Mouse (Mus musculus) C2C12 (cell line): ENCODE measurements around the gene Ecel1. TPM values are rescaled to one million over a fixed set of nuclear protein-coding genes. Genes with fewer than 3 reads are reported as not detected.

Source experiments
- H3K27me3 ChIP-seq: one replicate; pipeline ENCODE4 v1.6.1; 2011; ENCODE audit not compliant: control insufficient read depth, insufficient read depth, insufficient read length
- H3K36me3 ChIP-seq: one replicate; pipeline ENCODE4 v1.6.1; 2011; ENCODE audit not compliant: control insufficient read depth, insufficient read depth
- H3K4me3 ChIP-seq: one replicate; pipeline ENCODE4 v1.5.1; 2011; ENCODE audit warnings: mild to moderate bottlenecking, control low read depth; ENCODE audit not compliant: poor library complexity, insufficient read depth, severe bottlenecking
- H3K79me2 ChIP-seq: one replicate; pipeline ENCODE4 v1.6.1; 2011; ENCODE audit not compliant: control insufficient read depth, insufficient read depth
- H3K79me3 ChIP-seq: one replicate; pipeline ENCODE4 v1.6.1; 2011; ENCODE audit warnings: low read depth, control low read depth
- H3ac ChIP-seq: one replicate; pipeline ENCODE3; 2011; ENCODE audit warnings: low read depth; ENCODE audit not compliant: control insufficient read depth, insufficient read length
- CEBPB ChIP-seq: IDR thresholded peaks from one replicate; pipeline ENCODE4 v1.6.1; 2011; ENCODE audit warnings: low read depth, mild to moderate bottlenecking, control low read depth, moderate library complexity
- CTCF ChIP-seq: IDR thresholded peaks from one replicate; pipeline ENCODE4 v1.5.1; 2011; ENCODE audit not compliant: control insufficient read depth, insufficient read depth, insufficient read length
- FOSL1 ChIP-seq: IDR thresholded peaks from one replicate; pipeline ENCODE4 v1.8.0; 2011; ENCODE audit warnings: mild to moderate bottlenecking, low read length; ENCODE audit not compliant: poor library complexity, insufficient read depth, severe bottlenecking
- MAX ChIP-seq: IDR thresholded peaks from one replicate; pipeline ENCODE4 v1.6.1; 2011; ENCODE audit warnings: mild to moderate bottlenecking, control low read depth
- MYOD1 ChIP-seq: IDR thresholded peaks from one replicate; pipeline ENCODE4 v1.6.1; 2011; ENCODE audit warnings: low read depth; ENCODE audit not compliant: control insufficient read depth, insufficient read length
- MYOG ChIP-seq: IDR thresholded peaks from one replicate; pipeline ENCODE4 v1.6.1; 2011; ENCODE audit not compliant: control insufficient read depth, insufficient read length; ENCODE audit errors: extremely low read depth
- USF1 ChIP-seq: IDR thresholded peaks from one replicate; pipeline ENCODE4 v1.6.1; 2011; ENCODE audit warnings: low read depth, mild to moderate bottlenecking, control low read depth, moderate library complexity
- polyA plus RNA-seq: library from polyadenylated mRNA; unstranded; fragments of >200 nt; fragmentation: generic; extraction: Trizol; gene quantifications from one replicate; pipeline ENCODE4 v1.2.1, GENCODE M21; 2012; ENCODE audit warnings: missing spikeins

Gene Ecel1
- polyA plus RNA-seq, 1 experiment: 0.07 TPM

- no peaks in the 10 kb centered on the region for H3K79me3 ChIP-seq
- no peak overlapping the region for H3ac ChIP-seq
- TF ChIP-seq MYOD1 (no peak), MYOG (no peak), USF1 (no peak), FOSL1 (no peak), MAX (no peak), CTCF (no peak)
- H3K4me3 ChIP-seq: no peak overlapping the region
- no peaks in the 10 kb centered on the region for H3K79me2 ChIP-seq
- no peaks in the 10 kb centered on the region for H3K27me3 ChIP-seq
- no peaks in the 10 kb centered on the region for H3K36me3 ChIP-seq
Measured at GRCm38 (mm10) chr1:87200811-87201210, 44.5 kb upstream of the Ecel1 start.

- Histone ChIP-seq H3K4me3 (no peak overlapping the region), H3K79me2 (no peaks in the 10 kb centered on the region), H3K27me3 (no peaks in the 10 kb centered on the region), H3ac (no peak overlapping the region), H3K79me3 (no peaks in the 10 kb centered on the region), H3K36me3 (no peaks in the 10 kb centered on the region)
- TF ChIP-seq FOSL1: no peak
- no peak for TF ChIP-seq USF1
- no peak for TF ChIP-seq CEBPB
- TF ChIP-seq MYOG: no peak
- no peak for TF ChIP-seq CTCF
- TF ChIP-seq MYOD1: no peak
Measured at GRCm38 (mm10) chr1:87198119-87199065, 42.1 kb upstream of the Ecel1 start.

- TF ChIP-seq FOSL1: no peak
- no peaks in the 10 kb centered on the region for H3K79me2 ChIP-seq
- no peaks in the 10 kb centered on the region for H3K27me3 ChIP-seq
- H3K36me3 ChIP-seq: no peaks in the 10 kb centered on the region
- no peak overlapping the region for H3K4me3 ChIP-seq
- H3ac ChIP-seq: no peak overlapping the region
- no peaks in the 10 kb centered on the region for H3K79me3 ChIP-seq
Measured at GRCm38 (mm10) chr1:87197296-87197695, 41.0 kb upstream of the Ecel1 start.

- TF ChIP-seq MAX (no peak), CTCF (no peak), USF1 (no peak), CEBPB (peak; percentile 60), MYOG (no peak), MYOD1 (peak; percentile 94), FOSL1 (no peak)
- H3K27me3 ChIP-seq: no peaks in the 10 kb centered on the region
- H3K36me3 ChIP-seq: no peaks in the 10 kb centered on the region
- H3K4me3 ChIP-seq: no peak within 1 kb of the TSS
- no peaks in the 10 kb centered on the region for H3K79me3 ChIP-seq
- H3K79me2 ChIP-seq: no peaks in the 10 kb centered on the region
- H3ac ChIP-seq: no peak within 1 kb of the TSS
Measured at GRCm38 (mm10) chr1:87190429-87190828, 34.1 kb upstream of the Ecel1 start, which contains the start of gene Chrnd. Chrnd (plus strand) TSS chr1:87190607.

GRCm38 (mm10) chr1:87187037-87187355, 30.7 kb upstream of the Ecel1 start:
- Histone ChIP-seq H3K27me3 (no peaks in the 10 kb centered on the region), H3K4me3 (no peak overlapping the region), H3K36me3 (no peaks in the 10 kb centered on the region), H3K79me2 (no peaks in the 10 kb centered on the region), H3ac (peak overlapping the region; percentile 77), H3K79me3 (no peaks in the 10 kb centered on the region)
- TF ChIP-seq CEBPB (no peak), MAX (no peak), USF1 (no peak), CTCF (peak; percentile 70), FOSL1 (no peak), MYOD1 (no peak)

GRCm38 (mm10) chr1:87186261-87187036, 30.1 kb upstream of the Ecel1 start:
- TF ChIP-seq MYOG: no peak
- no peak for TF ChIP-seq FOSL1
- TF ChIP-seq MYOD1: no peak
- TF ChIP-seq USF1: no peak
- TF ChIP-seq MAX: no peak
- TF ChIP-seq CEBPB: no peak
- TF ChIP-seq CTCF: no peak
- Histone ChIP-seq H3K4me3 (no peak overlapping the region), H3K27me3 (no peaks in the 10 kb centered on the region), H3ac (peak overlapping the region; percentile 77), H3K36me3 (no peaks in the 10 kb centered on the region), H3K79me2 (no peaks in the 10 kb centered on the region), H3K79me3 (no peaks in the 10 kb centered on the region)
